Mouse (Mus musculus) MEL (cell line): ENCODE measurements around the gene Cpsf6. TPM values are rescaled to one million over a fixed set of nuclear protein-coding genes. Genes with fewer than 3 reads are reported as not detected.
"Not testable (repeated sequence)": the region's sequence is repeated elsewhere in the genome, so short reads cannot be mapped to it uniquely, and the experiment has no call there.

Experiments
- DNase-seq: peaks from one replicate; pipeline ENCODE4 v3.0.0; 2011; ENCODE audit warnings: low read depth, low spot score
- H3K27ac ChIP-seq: 2 replicates; pipeline ENCODE4 v1.5.1; 2012; ENCODE audit warnings: low read depth, mild to moderate bottlenecking, control low read depth, low read length, moderate library complexity; ENCODE audit not compliant: control insufficient read depth
- H3K27me3 ChIP-seq, 2 experiments: fragments of 150-350 bp in 1 of 2; sonication (generic) in 1 of 2; 2 replicates each; pipeline ENCODE4 v1.6.1; 2012; ENCODE audit warnings: low read length in 2 of 2, mild to moderate bottlenecking in 2 of 2, improper control_type of control experiment in 1 of 2, moderate library complexity in 1 of 2; ENCODE audit not compliant: insufficient read depth in 2 of 2, control insufficient read depth in 1 of 2
- H3K36me3 ChIP-seq, 2 experiments: 2 replicates each; pipeline ENCODE4 v1.6.1; 2012 to 2014; ENCODE audit warnings: low read length in 2 of 2, improper control_type of control experiment in 1 of 2, inconsistent platforms in 1 of 2, mild to moderate bottlenecking in 1 of 2; ENCODE audit not compliant: insufficient read depth in 2 of 2, control insufficient read depth in 1 of 2
- H3K4me1 ChIP-seq, 2 experiments: fragments of 150-350 bp in 1 of 2; sonication (generic) in 1 of 2; 2 replicates each; pipeline ENCODE4 v1.6.1; 2012; ENCODE audit warnings: low read length in 2 of 2, improper control_type of control experiment in 1 of 2, mild to moderate bottlenecking in 1 of 2; ENCODE audit not compliant: insufficient read depth in 2 of 2, control insufficient read depth in 1 of 2
- H3K4me3 ChIP-seq, 2 experiments: fragments of 150-350 bp in 1 of 2; sonication (generic) in 1 of 2; 2 replicates each; pipeline ENCODE4 v1.5.1; 2012; ENCODE audit warnings: low read depth in 2 of 2, low read length in 2 of 2, mild to moderate bottlenecking in 2 of 2, moderate library complexity in 2 of 2, control low read depth in 1 of 2, improper control_type of control experiment in 1 of 2; ENCODE audit not compliant: control insufficient read depth in 1 of 2, insufficient read depth in 1 of 2
- H3K79me2 ChIP-seq: 2 replicates; pipeline ENCODE4 v1.6.1; 2012; ENCODE audit warnings: mild to moderate bottlenecking, low read length, moderate library complexity; ENCODE audit not compliant: control insufficient read depth, poor library complexity, insufficient read depth
- H3K9ac ChIP-seq: 2 replicates; pipeline ENCODE4 v1.6.1; 2012; ENCODE audit warnings: low read depth, mild to moderate bottlenecking, control low read depth, low read length, moderate library complexity; ENCODE audit not compliant: control insufficient read depth, poor library complexity, severe bottlenecking
- H3K9me3 ChIP-seq: fragments of 150-350 bp; sonication (generic); replicated peaks from 2 replicates; pipeline ENCODE4 v1.6.1; 2012; ENCODE audit warnings: mild to moderate bottlenecking, low read length, improper control_type of control experiment, moderate library complexity; ENCODE audit not compliant: insufficient read depth
- CHD1 ChIP-seq: IDR thresholded peaks from 2 replicates; pipeline ENCODE4 v1.6.1; 2012; ENCODE audit warnings: low read depth, mild to moderate bottlenecking, inconsistent platforms, low read length, improper control_type of control experiment
- CHD2 ChIP-seq: IDR thresholded peaks from 2 replicates; pipeline ENCODE4 v1.6.1; 2011; ENCODE audit warnings: low read length, improper control_type of control experiment
- CTCF ChIP-seq, 3 experiments: IDR thresholded peaks in 2 of 3; conservative IDR thresholded peaks in 1 of 3; 2 replicates each; pipeline ENCODE4 v1.5.1; 2011 to 2012; ENCODE audit warnings: low read length in 3 of 3, low read depth in 2 of 3, mild to moderate bottlenecking in 2 of 3, improper control_type of control experiment in 1 of 3, inconsistent platforms in 1 of 3, mixed read lengths in 1 of 3, moderate library complexity in 1 of 3; ENCODE audit not compliant: control insufficient read depth in 1 of 3, insufficient read depth in 1 of 3, poor library complexity in 1 of 3, severe bottlenecking in 1 of 3
- E2F4 ChIP-seq: IDR thresholded peaks from 2 replicates; pipeline ENCODE4 v1.6.1; 2011; ENCODE audit warnings: low read depth, low read length, improper control_type of control experiment, borderline replicate concordance
- ELF1 ChIP-seq: IDR thresholded peaks from 2 replicates; pipeline ENCODE4 v1.6.1; 2014; ENCODE audit warnings: low read depth, mild to moderate bottlenecking, inconsistent platforms, low read length, improper control_type of control experiment, moderate library complexity
- EP300 ChIP-seq, 2 experiments: IDR thresholded peaks; 2 replicates each; pipeline ENCODE4 v1.6.1; 2011; ENCODE audit warnings: improper control_type of control experiment in 2 of 2, low read length in 2 of 2, low read depth in 1 of 2, mild to moderate bottlenecking in 1 of 2
- GATA1 ChIP-seq: IDR thresholded peaks from 2 replicates; pipeline ENCODE4 v1.6.1; 2011; ENCODE audit warnings: low read depth, low read length, improper control_type of control experiment
- JUND ChIP-seq: IDR thresholded peaks from 2 replicates; pipeline ENCODE4 v1.6.1; 2011; ENCODE audit warnings: low read depth, mild to moderate bottlenecking, improper control_type of control experiment, low read length
- MAX ChIP-seq: IDR thresholded peaks from 2 replicates; pipeline ENCODE4 v1.6.1; 2011; ENCODE audit warnings: low read length, improper control_type of control experiment
- MAZ ChIP-seq: IDR thresholded peaks from 2 replicates; pipeline ENCODE4 v1.6.1; 2012; ENCODE audit warnings: low read depth, mild to moderate bottlenecking, inconsistent platforms, low read length, improper control_type of control experiment
- MEF2A ChIP-seq: IDR thresholded peaks from 2 replicates; pipeline ENCODE4 v1.6.1; 2014; ENCODE audit warnings: low read depth, mild to moderate bottlenecking, inconsistent platforms, low read length, improper control_type of control experiment; ENCODE audit not compliant: poor library complexity, insufficient replicate concordance, severe bottlenecking; ENCODE audit errors: extremely low read depth
- MXI1 ChIP-seq: IDR thresholded peaks from 2 replicates; pipeline ENCODE4 v1.6.1; 2011; ENCODE audit warnings: mild to moderate bottlenecking, low read depth, low read length, improper control_type of control experiment
- MYB ChIP-seq: IDR thresholded peaks from 2 replicates; pipeline ENCODE4 v1.6.1; 2011; ENCODE audit warnings: mild to moderate bottlenecking, low read depth, low read length, improper control_type of control experiment
- MYC ChIP-seq: IDR thresholded peaks from 2 replicates; pipeline ENCODE4 v1.6.1; 2011; ENCODE audit warnings: low read depth, mild to moderate bottlenecking, low read length, improper control_type of control experiment, moderate library complexity
- POLR2A ChIP-seq, 2 experiments: IDR thresholded peaks; 2 replicates each; pipeline ENCODE4 v1.6.1; 2011 to 2012; ENCODE audit warnings: low read length in 2 of 2, mild to moderate bottlenecking in 2 of 2, control low read depth in 1 of 2, improper control_type of control experiment in 1 of 2, low read depth in 1 of 2, moderate library complexity in 1 of 2; ENCODE audit not compliant: control insufficient read depth in 1 of 2, insufficient read depth in 1 of 2, poor library complexity in 1 of 2
- RCOR1 ChIP-seq: IDR thresholded peaks from 2 replicates; pipeline ENCODE4 v1.6.1; 2012; ENCODE audit warnings: low read depth, mild to moderate bottlenecking, inconsistent platforms, low read length, improper control_type of control experiment
- SMC3 ChIP-seq: IDR thresholded peaks from 2 replicates; pipeline ENCODE4 v1.6.1; 2011; ENCODE audit warnings: low read depth, low read length, improper control_type of control experiment
- TBP ChIP-seq: IDR thresholded peaks from 2 replicates; pipeline ENCODE4 v1.8.0; 2011; ENCODE audit warnings: low read depth, low read length, improper control_type of control experiment
- USF1 ChIP-seq: IDR thresholded peaks from 2 replicates; pipeline ENCODE4 v1.6.1; 2014; ENCODE audit warnings: low read depth, mild to moderate bottlenecking, inconsistent platforms, low read length, improper control_type of control experiment, moderate library complexity
- USF2 ChIP-seq, 2 experiments: IDR thresholded peaks; 2 replicates each; pipeline ENCODE4 v1.6.1; 2011 to 2012; ENCODE audit warnings: improper control_type of control experiment in 2 of 2, low read length in 2 of 2, borderline replicate concordance in 1 of 2, inconsistent platforms in 1 of 2, low read depth in 1 of 2, mild to moderate bottlenecking in 1 of 2; ENCODE audit not compliant: insufficient read depth in 1 of 2
- ZC3H11A ChIP-seq: IDR thresholded peaks from 2 replicates; pipeline ENCODE4 v1.6.1; 2012; ENCODE audit warnings: low read depth, mild to moderate bottlenecking, inconsistent platforms, low read length, improper control_type of control experiment
- ZKSCAN1 ChIP-seq: IDR thresholded peaks from 2 replicates; pipeline ENCODE4 v1.6.1; 2012; ENCODE audit warnings: low read depth, mild to moderate bottlenecking, inconsistent platforms, low read length, improper control_type of control experiment, moderate library complexity
- ZNF384 ChIP-seq: IDR thresholded peaks from 2 replicates; pipeline ENCODE4 v1.6.1; 2012; ENCODE audit warnings: low read depth, mild to moderate bottlenecking, inconsistent platforms, low read length, improper control_type of control experiment
- polyA plus RNA-seq, 2 experiments: library from polyadenylated mRNA; stranded (reverse) in 1 of 2; unstranded in 1 of 2; fragments of >175 nt in 1 of 2; fragments of >200 nt in 1 of 2; gene quantifications; 2 replicates each; pipeline versions ENCODE4 v1.2.1 to v1.2.4; 2012; ENCODE audit warnings: low replicate concordance in 2 of 2, low read depth in 1 of 2; ENCODE audit not compliant: insufficient read length in 2 of 2, insufficient read depth in 1 of 2, missing spikeins in 1 of 2
- total RNA-seq: library from RNA; depleted of rRNA; stranded (reverse); fragments of 300-350 nt; gene quantifications from 2 replicates; pipeline ENCODE4 v1.2.3, GENCODE M21; 2012

Cpsf6 gene
- total and polyA plus RNA-seq, 3 experiments, result 85.7 to 88.2 TPM; not detected in 1

- H3K36me3 ChIP-seq, H3K9me3 ChIP-seq, DNase-seq, H3K4me3 ChIP-seq, H3K79me2 ChIP-seq, H3K4me1 ChIP-seq, H3K27ac ChIP-seq, H3K9ac ChIP-seq, H3K27me3 ChIP-seq: not testable (repeated sequence)
These were observed 8.3 kb upstream of the Cpsf6 start for GRCm38 (mm10) chr10:117387961-117388636.

- H3K36me3 ChIP-seq, result no peaks in the 10 kb centered on the region
- TF ChIP-seq JUND (no peak), RCOR1 (no peak), EP300 (IDR thresholded peaks at IDR 0.05; ENCODE audit: low read depth in 1 of 2, low read length in 2 of 2) (no peak), ZKSCAN1 (no peak), TBP (no peak), MXI1 (no peak), USF2 (IDR thresholded peaks at IDR 0.05; ENCODE audit: borderline replicate concordance in 1 of 2, insufficient read depth in 1 of 2, low read depth in 1 of 2, low read length in 2 of 2) (no peak), POLR2A (IDR thresholded peaks at IDR 0.05; ENCODE audit: control insufficient read depth in 1 of 2, insufficient read depth in 1 of 2, low read depth in 1 of 2, low read length in 2 of 2, poor library complexity in 1 of 2) (no peak), CTCF (IDR thresholded peaks at IDR 0.05 in 2 of 3, conservative IDR thresholded peaks at IDR 0.05 in 1 of 3; ENCODE audit: control insufficient read depth in 1 of 3, insufficient read depth in 1 of 3, low read depth in 2 of 3, low read length in 3 of 3, poor library complexity in 1 of 3, severe bottlenecking in 1 of 3) (no peak), MYC (no peak), ELF1 (no peak)
- H3K9me3 ChIP-seq, result no peaks in the 10 kb centered on the region
These were observed 7.2 kb upstream of the Cpsf6 start for GRCm38 (mm10) chr10:117386981-117387380.

GRCm38 (mm10) chr10:117386261-117386660 lies 6.4 kb upstream of the Cpsf6 start:
- no peaks in the 10 kb centered on the region for H3K4me1 ChIP-seq

More at GRCm38 (mm10) chr10:117386981-117387380, 7.2 kb upstream of the Cpsf6 start:
- H3K4me1 ChIP-seq, result no peaks in the 10 kb centered on the region
- no peak overlapping the region for H3K9ac ChIP-seq
- no peaks in the 10 kb centered on the region for H3K79me2 ChIP-seq
- no peak overlapping the region for H3K4me3 ChIP-seq
- H3K27ac ChIP-seq, result no peak overlapping the region
- DNase-seq, result no peak
- H3K27me3 ChIP-seq, result no peaks in the 10 kb centered on the region

More at GRCm38 (mm10) chr10:117386261-117386660, 6.4 kb upstream of the Cpsf6 start:
- Histone ChIP-seq H3K27me3 (no peaks in the 10 kb centered on the region), H3K4me3 (no peak overlapping the region), H3K9ac (no peak overlapping the region), H3K79me2 (no peaks in the 10 kb centered on the region), H3K36me3 (no peaks in the 10 kb centered on the region), H3K27ac (no peak overlapping the region), H3K9me3 (no peaks in the 10 kb centered on the region)
- TF ChIP-seq JUND (no peak), USF2 (IDR thresholded peaks at IDR 0.05; ENCODE audit: borderline replicate concordance in 1 of 2, insufficient read depth in 1 of 2, low read depth in 1 of 2, low read length in 2 of 2) (no peak), ZC3H11A (no peak), GATA1 (no peak), MEF2A (no peak), SMC3 (no peak), CHD2 (no peak), EP300 (IDR thresholded peaks at IDR 0.05; ENCODE audit: low read depth in 1 of 2, low read length in 2 of 2) (no peak), TBP (no peak), ZNF384 (no peak), E2F4 (no peak), MYB (no peak), CHD1 (no peak), MXI1 (no peak), USF1 (no peak), MAZ (no peak), MAX (no peak)
- DNase-seq, result no peak
